Mouse (Mus musculus): ENCODE measurements at regions not wholly inside any gene's neighbourhood (a gene's known extent, or its start where the extent isn't known, plus 50 kb on each side); places are given as distances from the start of the nearest gene placed in this dataset.

GRCm38 (mm10) chr8:103230741-103231475 lies 445.5 kb upstream of the Cdh11 start:
- ATAC-seq (replicated peaks in 1 of 2; ENCODE audit: insufficient read depth in 1 of 2, low FRiP score in 2 of 2, low TSS enrichment in 1 of 2, low read depth in 1 of 2, poor library complexity in 2 of 2, severe bottlenecking in 2 of 2) = no peak

GRCm38 (mm10) chr8:103234374-103234773 lies 448.9 kb upstream of the Cdh11 start:
- ATAC-seq (replicated peaks in 1 of 2; ENCODE audit: insufficient read depth in 1 of 2, low FRiP score in 2 of 2, low TSS enrichment in 1 of 2, low read depth in 1 of 2, poor library complexity in 2 of 2, severe bottlenecking in 2 of 2) = no peak

GRCm38 (mm10) chr8:103235614-103236013 lies 450.2 kb upstream of the Cdh11 start:
- no peak for ATAC-seq (replicated peaks in 1 of 2; ENCODE audit: insufficient read depth in 1 of 2, low FRiP score in 2 of 2, low TSS enrichment in 1 of 2, low read depth in 1 of 2, poor library complexity in 2 of 2, severe bottlenecking in 2 of 2)

GRCm38 (mm10) chr8:103238456-103238970 lies 453.1 kb upstream of the Cdh11 start:
- ATAC-seq (replicated peaks in 1 of 2; ENCODE audit: insufficient read depth in 1 of 2, low FRiP score in 2 of 2, low TSS enrichment in 1 of 2, low read depth in 1 of 2, poor library complexity in 2 of 2, severe bottlenecking in 2 of 2) = no peak

- no peak for ATAC-seq (replicated peaks in 1 of 2; ENCODE audit: insufficient read depth in 1 of 2, low FRiP score in 2 of 2, low TSS enrichment in 1 of 2, low read depth in 1 of 2, poor library complexity in 2 of 2, severe bottlenecking in 2 of 2)
These were observed 458.7 kb upstream of the Cdh11 start for GRCm38 (mm10) chr8:103244169-103244568.

GRCm38 (mm10) chr8:103244658-103245057 lies 459.2 kb upstream of the Cdh11 start:
- ATAC-seq (replicated peaks in 1 of 2; ENCODE audit: insufficient read depth in 1 of 2, low FRiP score in 2 of 2, low TSS enrichment in 1 of 2, low read depth in 1 of 2, poor library complexity in 2 of 2, severe bottlenecking in 2 of 2) = no peak

- ATAC-seq (replicated peaks in 1 of 2; ENCODE audit: insufficient read depth in 1 of 2, low FRiP score in 2 of 2, low TSS enrichment in 1 of 2, low read depth in 1 of 2, poor library complexity in 2 of 2, severe bottlenecking in 2 of 2) = no peak
These were observed 460.4 kb upstream of the Cdh11 start for GRCm38 (mm10) chr8:103245864-103246263.

- ATAC-seq (replicated peaks in 1 of 2; ENCODE audit: insufficient read depth in 1 of 2, low FRiP score in 2 of 2, low TSS enrichment in 1 of 2, low read depth in 1 of 2, poor library complexity in 2 of 2, severe bottlenecking in 2 of 2) = no peak
These were observed 475.8 kb upstream of the Cdh11 start for GRCm38 (mm10) chr8:103261236-103261635.

- ATAC-seq (replicated peaks in 1 of 2; ENCODE audit: insufficient read depth in 1 of 2, low FRiP score in 2 of 2, low TSS enrichment in 1 of 2, low read depth in 1 of 2, poor library complexity in 2 of 2, severe bottlenecking in 2 of 2) = no peak
These were observed 484.6 kb upstream of the Cdh11 start for GRCm38 (mm10) chr8:103270035-103270434.

- no peak for ATAC-seq (replicated peaks in 1 of 2; ENCODE audit: insufficient read depth in 1 of 2, low FRiP score in 2 of 2, low TSS enrichment in 1 of 2, low read depth in 1 of 2, poor library complexity in 2 of 2, severe bottlenecking in 2 of 2)
These were observed 485.5 kb upstream of the Cdh11 start for GRCm38 (mm10) chr8:103270815-103271553.

GRCm38 (mm10) chr8:103272305-103273079 lies 487.1 kb upstream of the Cdh11 start:
- ATAC-seq (replicated peaks in 1 of 2; ENCODE audit: insufficient read depth in 1 of 2, low FRiP score in 2 of 2, low TSS enrichment in 1 of 2, low read depth in 1 of 2, poor library complexity in 2 of 2, severe bottlenecking in 2 of 2) = no peak

GRCm38 (mm10) chr8:103273476-103273875 lies 488.0 kb upstream of the Cdh11 start:
- no peak for ATAC-seq (replicated peaks in 1 of 2; ENCODE audit: insufficient read depth in 1 of 2, low FRiP score in 2 of 2, low TSS enrichment in 1 of 2, low read depth in 1 of 2, poor library complexity in 2 of 2, severe bottlenecking in 2 of 2)

GRCm38 (mm10) chr8:103281801-103282200 lies 496.4 kb upstream of the Cdh11 start:
- no peak for ATAC-seq (replicated peaks in 1 of 2; ENCODE audit: insufficient read depth in 1 of 2, low FRiP score in 2 of 2, low TSS enrichment in 1 of 2, low read depth in 1 of 2, poor library complexity in 2 of 2, severe bottlenecking in 2 of 2)

- ATAC-seq (replicated peaks in 1 of 2; ENCODE audit: insufficient read depth in 1 of 2, low FRiP score in 2 of 2, low TSS enrichment in 1 of 2, low read depth in 1 of 2, poor library complexity in 2 of 2, severe bottlenecking in 2 of 2) = no peak
These were observed 503.1 kb upstream of the Cdh11 start for GRCm38 (mm10) chr8:103288561-103288974.

GRCm38 (mm10) chr8:103292896-103293295 lies 507.5 kb upstream of the Cdh11 start:
- ATAC-seq (replicated peaks in 1 of 2; ENCODE audit: insufficient read depth in 1 of 2, low FRiP score in 2 of 2, low TSS enrichment in 1 of 2, low read depth in 1 of 2, poor library complexity in 2 of 2, severe bottlenecking in 2 of 2) = no peak

- no peak for ATAC-seq (replicated peaks in 1 of 2; ENCODE audit: insufficient read depth in 1 of 2, low FRiP score in 2 of 2, low TSS enrichment in 1 of 2, low read depth in 1 of 2, poor library complexity in 2 of 2, severe bottlenecking in 2 of 2)
These were observed 521.2 kb upstream of the Cdh11 start for GRCm38 (mm10) chr8:103306476-103307183.

GRCm38 (mm10) chr8:103313576-103313975 lies 528.1 kb upstream of the Cdh11 start:
- no peak for ATAC-seq (replicated peaks in 1 of 2; ENCODE audit: insufficient read depth in 1 of 2, low FRiP score in 2 of 2, low TSS enrichment in 1 of 2, low read depth in 1 of 2, poor library complexity in 2 of 2, severe bottlenecking in 2 of 2)

Data from hematopoietic stem cell, adult 5-6 weeks (primary cell).